Mouse (Mus musculus) gastrocnemius, postnatal 4 days (tissue): ENCODE results near the gene Synrg. TPM values are rescaled to one million over a fixed set of nuclear protein-coding genes. Genes with fewer than 3 reads are reported as not detected.

Experiments used
- DNase-seq, 2 experiments: peaks; one replicate each; pipeline ENCODE4 v3.0.0; 2021 to 2022; ENCODE audit warnings: low spot score in 2 of 2, mixed read lengths in 2 of 2
- total RNA-seq, 2 experiments: library from RNA; stranded (reverse); gene quantifications; 2 replicates each; pipeline ENCODE4 v1.2.3; 2021

The Synrg gene
- total RNA-seq, 2 experiments from 2014 or later: 40.7 to 46.2 TPM

DNA sequence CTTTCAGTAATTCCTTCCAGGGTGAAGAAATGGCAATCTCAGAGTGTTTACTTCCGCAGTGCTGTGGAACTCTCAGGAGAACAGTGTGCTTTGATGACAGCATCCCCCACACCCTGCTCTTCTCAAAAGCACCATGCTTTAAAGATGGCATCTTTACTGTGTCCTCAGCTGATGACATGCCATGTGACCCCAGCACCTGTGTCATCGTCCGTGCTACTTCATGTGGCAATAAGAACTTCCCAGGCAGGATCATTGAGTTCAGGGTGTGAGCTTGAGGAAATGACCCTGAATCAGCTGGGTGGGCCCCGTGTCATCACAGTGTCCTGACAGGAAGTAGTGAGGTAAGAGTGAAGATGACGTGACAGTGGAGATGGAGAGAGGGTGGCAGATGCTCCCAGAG, 68.3 kb downstream of the Synrg start:
- no peak for DNase-seq

DNA sequence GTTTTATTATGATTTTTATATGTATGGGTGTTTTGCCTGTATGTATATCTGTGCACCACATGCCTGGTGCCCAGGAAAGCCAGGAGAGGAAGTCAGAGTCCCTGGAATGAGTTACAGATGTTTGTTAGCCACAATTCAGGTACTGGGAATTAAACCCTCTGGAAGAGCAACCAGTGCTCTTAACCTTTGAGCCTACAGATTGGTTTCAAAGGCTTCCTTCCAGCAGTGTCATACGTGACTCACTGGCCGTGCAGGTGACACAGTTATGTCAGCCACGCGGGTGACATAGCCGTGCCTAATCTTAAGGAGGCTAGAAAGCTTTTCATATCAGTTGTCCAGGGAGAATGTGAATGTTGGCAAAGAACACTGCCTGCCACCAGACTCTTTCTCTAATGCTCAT, 69.4 kb downstream of the Synrg start:
- no peak for DNase-seq

DNA sequence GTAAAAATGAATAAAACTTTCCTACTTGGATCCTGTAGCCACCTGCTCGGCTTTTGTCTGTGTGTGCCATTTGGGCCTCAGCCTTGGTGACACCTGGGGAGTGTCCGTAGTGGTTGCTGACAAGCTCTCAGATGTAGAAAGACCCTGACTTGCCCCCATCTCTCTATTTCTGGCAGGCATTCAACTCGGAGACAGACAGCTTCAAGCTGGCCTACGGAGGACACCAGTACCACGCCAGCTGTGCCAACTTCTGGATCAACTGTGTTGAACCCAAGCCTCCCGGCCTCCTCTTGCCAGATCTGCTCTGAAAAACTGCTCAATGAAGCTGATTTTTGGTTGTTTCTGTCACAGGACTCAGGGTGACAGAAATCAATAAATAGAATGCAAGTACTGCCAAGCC, 76.4 kb downstream of the Synrg start:
- no peak for DNase-seq

DNA sequence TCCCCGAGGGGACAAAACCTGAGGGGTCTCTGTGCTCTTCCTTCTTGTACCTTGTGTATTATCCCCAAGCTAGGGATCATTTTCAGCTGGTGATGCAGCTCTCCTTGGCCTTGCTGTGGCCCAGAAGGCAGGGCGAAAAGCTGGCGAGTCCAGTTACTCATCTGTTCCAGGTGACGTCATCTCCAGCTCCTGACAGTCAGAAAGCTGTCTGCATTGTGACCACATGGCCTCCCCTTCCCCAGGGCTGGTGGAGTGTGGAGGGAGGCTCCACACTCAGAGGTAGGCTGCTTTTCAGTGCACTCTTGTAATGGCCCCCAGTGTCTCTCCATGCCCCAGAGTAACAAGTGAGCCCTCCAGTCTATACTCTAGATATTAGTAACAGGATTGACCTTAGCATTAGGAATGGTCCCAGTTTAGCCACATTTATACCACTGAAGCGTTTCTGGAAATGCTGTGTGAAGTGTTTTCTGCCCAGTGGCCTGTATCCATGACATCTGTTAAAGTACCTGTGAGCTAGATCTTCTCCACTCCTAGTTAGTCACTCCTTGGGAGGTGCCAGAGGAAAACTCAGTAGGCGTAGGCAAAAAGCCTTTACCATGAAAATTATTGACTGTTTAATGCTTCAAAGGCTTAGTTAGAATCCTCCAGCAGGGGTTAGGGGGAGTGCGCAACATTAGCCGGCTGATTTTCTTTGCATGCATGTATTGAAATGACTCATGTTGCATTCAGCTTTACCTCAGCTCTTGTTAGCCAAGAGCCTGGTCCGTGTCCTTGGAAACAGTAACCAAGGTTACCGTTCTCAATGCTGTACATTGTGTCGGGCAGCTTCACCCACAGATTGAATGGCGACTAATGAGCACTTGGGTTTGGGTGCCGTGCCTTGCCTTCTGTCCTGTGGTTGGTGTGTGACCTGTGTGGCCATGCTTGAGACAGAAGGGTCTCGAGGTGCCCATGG, 78.9 kb downstream of the Synrg start:
- no peak for DNase-seq

DNA sequence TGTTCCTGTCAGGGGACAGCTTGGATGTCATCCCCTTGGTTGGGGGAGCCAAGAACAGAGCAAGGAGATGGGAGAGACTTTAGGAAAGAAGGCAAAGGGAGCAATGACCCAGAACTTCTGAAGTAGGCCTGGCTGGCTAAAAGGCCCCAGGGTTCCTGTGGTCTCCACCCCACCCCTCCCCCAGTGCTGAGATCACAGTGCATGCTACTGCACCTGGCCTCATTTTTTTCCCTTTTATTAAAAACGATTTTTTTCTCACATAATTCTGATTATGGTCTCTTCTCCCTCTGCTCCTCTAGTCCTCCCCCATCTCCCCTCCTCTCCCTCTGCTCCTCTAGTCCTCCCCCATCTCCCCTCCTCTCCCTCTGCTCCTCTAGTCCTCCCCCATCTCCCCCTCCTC, 80.8 kb downstream of the Synrg start:
- no peak for DNase-seq

DNA sequence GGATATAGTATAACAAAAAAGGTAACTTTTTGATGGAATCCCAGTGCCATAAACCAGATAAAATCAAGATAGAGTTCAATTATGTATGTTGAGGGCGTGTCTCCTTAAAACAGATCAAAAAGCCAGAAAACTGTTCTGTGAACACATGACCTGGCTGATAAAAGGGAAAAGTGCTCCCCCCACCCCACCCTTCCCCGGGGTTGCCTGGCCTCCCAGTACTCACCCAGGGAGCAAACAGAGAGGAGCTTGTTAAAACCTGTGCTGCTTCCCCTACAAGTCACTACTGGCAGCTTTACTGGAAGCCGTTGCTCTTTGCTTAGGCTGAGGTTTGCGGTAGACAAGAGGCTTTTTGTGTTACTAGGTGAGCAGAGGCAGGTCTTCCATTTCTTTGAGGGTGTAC, 83.0 kb downstream of the Synrg start:
- DNase-seq: no peak

DNA sequence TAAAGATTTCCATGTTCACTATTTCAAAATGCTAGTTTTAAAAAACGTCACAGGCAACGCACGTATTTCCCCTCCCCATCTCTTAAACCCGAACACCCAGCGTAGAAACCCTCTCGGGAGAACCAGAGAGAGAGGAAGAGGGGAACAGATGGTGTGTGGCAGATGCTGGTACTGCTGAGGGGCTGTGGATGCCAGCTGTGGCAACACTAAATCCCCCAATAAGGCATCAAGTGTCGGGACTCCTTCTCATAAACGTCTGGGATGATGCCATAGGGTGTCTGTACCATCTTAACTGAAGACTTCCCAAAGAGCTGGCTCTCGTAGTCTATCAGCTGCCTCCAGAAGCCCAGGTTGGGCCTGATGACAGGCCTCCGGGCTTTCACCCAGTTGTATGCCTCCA, 84.2 kb downstream of the Synrg start:
- DNase-seq: no peak

DNA sequence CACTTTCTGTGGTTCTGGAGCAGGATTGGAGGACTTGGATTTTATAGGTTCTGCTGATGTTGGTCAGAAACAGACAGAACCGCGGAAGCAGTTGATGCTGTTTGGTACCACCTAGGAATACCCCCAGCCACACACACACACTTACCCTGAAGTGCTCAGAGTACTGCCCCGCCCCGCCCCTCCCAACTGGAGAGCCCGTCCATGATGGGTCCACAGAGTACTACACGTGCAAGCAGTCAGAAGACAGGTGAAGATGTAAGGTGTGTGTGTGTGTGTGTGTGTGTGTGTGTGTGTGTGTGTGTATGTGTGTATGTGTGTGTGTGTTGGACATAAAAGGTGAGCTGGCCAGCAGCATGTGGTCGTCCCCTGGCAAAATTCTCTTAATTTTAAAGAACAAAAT, 88.8 kb downstream of the Synrg start:
- no peak for DNase-seq

DNA sequence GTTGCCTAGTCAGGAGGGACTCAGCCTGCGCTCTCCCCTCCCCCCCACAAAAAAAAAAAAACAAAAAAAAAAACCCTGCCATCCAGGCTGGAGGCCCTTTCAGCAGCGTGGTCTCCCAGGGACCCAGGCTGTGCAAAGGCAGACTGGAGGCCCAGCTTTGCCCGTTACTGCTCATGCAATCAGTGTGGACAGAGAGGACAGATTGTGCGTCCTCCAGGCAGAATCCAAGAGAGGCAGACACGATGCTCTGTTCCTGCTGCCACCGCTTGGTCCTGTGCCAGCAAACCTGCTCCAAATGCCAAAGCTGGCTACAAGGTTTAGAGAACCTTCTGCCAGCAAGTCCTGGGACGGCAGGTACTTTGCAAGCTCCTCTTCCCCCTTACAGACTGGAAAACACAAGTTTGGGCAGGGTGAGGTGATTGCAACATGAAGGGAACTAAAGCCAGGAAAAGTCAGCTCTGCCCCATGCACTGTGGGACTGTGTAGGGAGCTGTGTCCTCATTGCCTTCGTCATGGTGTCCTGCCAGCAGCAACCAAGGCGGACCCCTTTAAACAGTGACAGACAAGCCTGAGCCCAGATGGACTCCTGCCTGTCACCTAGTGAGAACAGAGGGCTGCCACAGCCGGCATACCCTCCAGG, 89.4 kb downstream of the Synrg start:
- DNase-seq: no peak

DNA sequence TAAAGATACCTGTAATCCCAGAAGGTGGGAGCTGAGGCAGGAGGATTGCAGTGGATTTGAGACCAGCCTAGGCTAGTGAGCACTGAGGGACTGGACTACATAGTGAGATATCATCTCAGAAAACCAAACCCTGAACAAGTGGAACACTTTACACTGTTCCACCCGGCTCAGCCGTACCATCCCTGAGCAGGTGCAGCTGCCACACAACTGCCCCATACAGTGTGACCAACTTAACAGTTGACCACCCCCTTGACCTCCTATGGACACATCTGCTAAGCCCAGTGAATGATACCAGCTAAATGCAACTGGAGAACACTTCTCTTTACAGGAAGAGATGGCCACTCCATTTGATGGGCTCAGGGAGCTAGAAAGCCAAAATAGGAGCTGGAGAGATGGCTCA, 93.2 kb downstream of the Synrg start:
- DNase-seq: no peak

DNA sequence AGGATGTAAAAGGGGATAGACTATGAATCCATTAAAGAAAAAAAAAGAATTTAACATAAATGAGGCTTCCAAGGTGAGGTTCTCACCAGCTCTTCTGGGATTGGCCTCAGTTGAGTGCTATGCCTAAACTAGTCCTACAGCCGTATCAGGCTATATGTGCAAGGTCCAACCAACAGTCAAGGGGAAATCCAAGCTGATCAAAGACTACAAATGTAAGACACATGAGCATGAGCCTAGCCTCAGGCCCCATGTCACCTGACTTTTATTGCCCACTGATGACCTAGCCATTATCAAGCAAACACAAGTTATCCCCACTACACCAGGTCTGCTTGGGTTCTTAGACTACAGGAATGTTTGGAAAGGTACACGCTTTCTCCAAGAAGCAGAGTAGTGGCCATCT, 95.6 kb downstream of the Synrg start:
- DNase-seq: no peak

DNA sequence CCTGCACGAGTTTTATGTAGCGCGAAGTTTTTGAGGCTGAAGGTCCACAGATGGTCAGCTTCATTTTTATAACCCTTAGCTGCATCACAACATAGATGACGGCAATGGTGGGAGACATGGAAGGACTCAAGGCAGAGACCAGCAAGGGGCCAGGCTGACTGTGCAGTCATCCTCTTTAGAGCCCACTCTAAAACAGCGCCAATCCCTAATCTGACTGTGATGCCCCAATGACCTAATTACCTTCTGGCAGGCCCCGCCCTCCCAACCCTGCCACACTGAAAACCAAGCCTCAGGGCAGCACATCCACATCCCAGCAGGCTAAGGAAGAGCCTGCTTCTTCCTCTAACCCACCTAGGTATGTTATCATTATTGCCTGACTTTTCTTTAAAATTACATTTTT, 96.4 kb downstream of the Synrg start:
- DNase-seq: no peak

DNA sequence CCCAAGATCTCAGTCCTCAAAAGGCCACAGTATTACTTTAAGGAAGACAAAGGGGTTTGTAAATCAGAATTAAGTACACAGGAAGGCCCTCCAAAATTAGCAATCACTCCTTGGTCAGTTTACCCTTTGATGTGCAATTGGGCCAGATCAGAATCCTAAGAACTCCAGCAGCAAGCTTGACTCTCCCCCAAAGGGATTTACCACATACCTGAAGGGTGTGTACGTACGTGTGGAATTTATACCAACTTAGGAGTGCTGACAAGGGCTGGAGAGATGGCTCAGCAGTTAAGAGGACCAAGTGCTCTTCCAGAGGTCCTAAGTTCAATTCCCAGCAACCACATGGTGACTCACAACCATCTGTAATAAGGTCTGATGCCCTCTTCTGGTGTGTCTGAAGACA, 97.7 kb downstream of the Synrg start:
- no peak for DNase-seq

DNA sequence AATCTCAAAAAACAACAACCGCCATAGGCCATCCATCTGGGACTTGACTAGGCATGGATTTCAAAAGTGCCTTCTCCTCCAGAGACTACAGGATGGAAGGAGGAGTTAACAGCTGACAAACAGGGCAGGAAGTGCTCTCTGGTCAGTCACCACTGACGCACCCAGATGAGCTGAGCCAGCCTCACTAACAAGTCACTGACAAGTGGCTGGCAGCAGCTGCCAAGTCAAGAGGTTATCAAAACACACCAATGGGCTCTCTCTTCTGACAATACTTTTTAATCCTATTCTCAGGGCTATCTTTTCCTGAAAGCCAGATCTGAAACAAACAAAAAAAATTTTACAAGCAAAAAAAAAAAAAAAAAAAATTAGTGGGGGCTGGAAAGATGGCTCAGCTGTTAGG, 98.6 kb downstream of the Synrg start:
- no peak for DNase-seq

DNA sequence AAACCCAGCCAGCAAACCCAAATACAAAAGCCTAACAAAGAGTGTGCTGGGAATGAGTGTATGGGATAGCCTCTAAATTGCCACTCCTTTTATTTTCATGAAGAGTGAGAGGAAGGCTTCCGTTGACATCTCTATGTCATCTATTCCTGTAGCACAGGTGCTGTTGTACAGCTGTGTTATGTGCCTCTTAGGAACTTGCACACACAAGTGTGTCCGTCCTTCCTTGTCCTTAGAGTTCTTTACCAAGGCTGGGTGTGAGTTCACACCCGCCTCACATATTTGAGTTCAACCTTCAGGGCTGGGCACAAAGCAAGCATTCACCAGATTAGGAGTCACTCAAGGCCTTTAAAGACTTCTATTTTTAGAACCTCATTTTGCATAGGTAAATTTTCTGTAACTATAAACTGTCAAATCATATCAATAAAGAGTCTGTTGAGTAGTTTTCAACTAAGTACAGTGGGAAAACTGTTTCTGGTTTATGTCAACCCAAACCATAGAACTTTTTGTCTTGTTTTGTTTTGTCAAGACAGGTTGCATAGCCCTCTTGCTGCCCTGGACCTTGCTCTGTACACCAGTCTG, 99.5 kb downstream of the Synrg start:
- no peak for DNase-seq

DNA sequence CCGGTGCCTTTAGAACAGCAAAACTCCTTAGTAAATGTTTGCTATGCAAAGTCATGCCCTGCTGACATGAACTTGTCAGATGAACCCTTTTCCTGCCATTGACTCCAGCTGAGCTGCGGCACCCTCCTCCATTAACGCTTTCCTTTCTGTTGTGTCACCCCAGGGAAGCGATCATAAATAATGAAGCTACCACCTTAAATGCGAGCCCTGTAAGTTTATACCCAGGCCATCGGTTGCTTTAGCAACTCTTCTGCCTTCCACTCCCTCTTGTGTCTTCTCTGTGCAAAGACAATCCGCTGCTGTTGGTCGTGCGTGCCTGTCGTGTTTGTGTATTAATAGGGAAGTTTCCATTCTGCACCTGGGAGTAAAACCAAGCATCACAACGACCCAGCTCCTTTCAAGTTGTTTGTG, 101.8 kb downstream of the Synrg start:
- no peak for DNase-seq

DNA sequence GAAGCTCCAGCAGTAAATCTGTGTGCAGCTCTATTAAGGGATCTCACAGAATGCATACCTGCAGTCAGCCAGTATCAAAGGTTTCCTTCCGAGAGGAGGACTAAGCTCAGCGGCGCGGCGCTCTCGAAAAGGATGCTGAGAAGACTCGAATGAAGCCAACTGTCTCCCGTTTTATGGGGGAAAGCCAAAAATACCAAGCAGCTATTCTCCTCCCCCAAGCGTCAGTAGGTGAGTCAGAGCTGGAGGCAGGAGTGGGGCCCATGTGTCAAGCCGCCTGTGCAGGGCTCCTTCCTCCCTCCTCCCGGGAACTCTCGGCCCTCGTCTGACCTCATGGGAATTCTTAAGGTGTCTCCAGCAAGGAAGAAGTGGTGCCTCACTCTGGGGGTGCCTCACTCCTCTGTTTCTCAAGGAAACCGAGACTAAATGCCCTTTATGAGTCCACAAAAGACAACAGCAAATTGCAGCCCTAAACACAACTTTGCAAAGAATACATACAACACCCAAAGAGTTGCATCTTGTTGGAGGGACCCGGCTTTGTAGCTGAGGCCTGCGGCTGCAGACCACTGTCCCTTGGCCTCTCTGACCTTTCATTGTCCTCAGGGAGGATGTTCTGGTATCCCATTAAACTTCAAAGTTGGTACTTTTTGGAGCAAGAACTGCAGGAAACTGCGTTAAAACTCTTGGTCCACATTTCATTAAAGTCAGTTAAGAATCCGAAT, 102.9 kb downstream of the Synrg start:
- DNase-seq: no peak

DNA sequence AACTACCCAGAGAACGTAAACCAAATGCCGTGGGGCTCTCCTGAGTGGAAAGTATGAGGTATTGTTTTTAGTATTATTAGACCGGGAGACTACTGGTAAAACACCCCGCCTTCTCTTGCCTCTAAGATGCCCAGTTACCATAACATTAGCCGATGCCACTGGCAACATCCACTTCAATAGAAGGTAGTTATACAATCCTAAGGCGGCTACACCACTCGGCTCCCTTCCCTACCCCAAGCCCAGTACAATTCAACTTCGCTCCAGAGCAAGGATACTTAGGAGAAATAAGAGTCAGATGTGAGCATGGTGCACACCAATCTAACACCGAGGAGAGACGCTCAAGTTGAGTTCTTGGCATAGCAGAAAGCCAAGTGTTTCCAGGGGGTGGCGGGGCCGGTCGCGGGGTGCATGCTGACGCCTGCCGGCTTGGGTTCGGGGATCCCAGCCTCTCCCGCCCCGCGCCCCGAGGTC, 103.5 kb downstream of the Synrg start:
- no peak for DNase-seq

DNA sequence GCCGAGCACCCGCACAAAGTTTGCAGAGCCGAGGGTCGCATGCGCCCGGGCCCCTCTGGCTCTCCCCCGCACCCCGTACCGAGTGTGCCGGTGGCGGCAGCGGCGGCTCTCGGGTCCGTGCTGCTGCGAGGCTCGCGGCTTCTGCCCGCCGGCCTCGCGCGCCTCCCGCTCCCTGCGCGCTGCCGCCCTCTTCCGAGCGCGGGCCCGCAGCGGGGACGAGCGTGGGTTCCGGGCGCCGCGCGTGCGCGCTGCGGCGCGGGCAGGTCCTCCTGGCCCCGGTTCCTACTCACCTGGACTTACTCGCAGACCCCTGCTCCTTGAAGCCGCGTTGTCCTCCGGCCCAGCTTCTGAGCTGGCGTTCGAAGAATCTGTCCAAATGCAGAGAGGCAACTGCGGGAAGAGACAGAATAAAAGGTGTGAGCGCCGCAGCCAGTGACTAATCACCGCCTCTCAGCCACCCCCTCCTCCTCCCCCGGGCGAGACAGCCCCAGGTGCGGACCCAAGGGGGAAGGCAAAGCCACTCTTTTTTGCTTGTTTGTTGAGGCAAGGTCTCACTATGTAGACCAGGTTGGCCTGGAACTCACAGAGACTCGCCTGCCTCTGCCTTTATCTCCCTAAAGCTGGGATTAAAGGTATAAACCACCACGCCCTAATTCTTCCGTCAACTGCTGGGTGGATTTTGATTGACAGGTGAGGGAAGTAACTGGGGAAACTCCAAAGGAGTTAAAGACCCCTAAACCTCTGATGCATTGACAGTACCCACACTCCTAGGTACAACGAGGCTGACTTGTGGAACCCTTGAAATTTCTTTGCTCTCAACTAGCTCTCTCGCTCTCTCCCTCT, 104.2 kb downstream of the Synrg start:
- DNase-seq: peak; percentile 27 to 38

DNA sequence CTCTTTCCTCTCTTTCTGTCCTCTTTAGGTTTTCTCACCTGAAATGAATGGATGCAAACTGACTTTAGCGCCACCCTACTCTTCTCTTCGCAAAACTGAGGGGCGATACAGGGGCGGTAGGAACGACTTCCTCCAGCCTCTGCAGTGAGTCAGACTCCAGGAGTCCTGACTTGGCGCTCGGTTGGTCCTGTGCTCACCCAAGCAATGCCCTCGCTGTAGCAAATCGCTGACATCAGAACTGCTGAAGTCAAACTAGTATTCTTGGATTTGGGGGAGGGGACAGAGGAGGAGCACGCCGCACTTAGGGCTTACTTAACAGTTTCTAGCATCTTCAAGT, 104.8 kb downstream of the Synrg start, which contains the start of gene Dusp14:
Gene Dusp14 (minus strand): TSS at position 228 of the 337 bp plus-strand sequence.
- DNase-seq: no peak
